8 mouse cellular contexts compared by ENCODE assay signal in the genomic region with DNA sequence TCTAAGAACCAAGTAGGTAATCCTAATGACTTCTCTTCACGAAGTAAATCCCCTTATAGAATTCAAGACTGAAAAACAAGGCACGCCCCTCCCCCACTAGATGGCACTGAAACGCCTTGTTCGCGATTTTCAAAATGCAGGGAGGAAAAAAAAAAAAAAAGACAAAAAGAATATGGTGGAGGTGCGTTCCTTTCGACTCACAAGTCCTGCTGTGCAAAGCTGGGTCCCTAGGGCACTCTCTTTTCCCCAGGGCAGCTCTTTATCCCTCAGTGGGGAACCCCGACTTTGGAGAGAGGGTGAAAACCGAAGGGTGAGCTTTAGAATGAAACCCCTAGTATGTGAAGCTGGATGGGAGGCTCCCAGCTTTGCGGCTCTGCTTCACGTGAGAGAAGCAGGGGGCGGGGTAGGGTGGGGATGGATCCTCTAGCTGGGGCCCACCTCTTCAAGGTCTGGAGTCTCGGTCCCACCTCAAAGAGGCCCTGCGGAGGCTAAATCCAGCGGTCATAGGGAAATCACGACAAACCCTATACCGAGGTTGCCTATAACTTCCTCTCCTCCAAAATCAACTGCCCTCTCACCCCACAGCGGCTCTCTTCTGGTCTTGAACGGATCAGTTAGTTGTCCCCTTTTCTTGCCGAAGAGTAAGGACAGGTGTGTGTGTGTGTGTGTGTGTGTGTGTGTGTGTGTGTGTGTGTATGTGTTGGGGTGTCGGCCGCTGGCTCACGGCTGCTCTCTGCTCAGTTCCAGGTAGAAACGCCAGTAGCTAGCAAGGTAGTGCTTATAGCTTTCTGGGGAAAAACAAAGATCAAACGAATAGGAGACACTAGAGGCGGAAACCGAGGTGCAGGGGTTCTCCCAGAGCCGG. TPM values are rescaled to one million over a fixed set of nuclear protein-coding genes. Genes with fewer than 3 reads are reported as not detected.
DNase-seq lines count a peak whose midpoint lies in the region; ATAC-seq lines count a peak whose summit lies in the region.

No protein-coding gene starts in this region.

- H3K4me3 ChIP-seq in heart, embryonic 12.5 days: peak overlapping the region; percentile 59
- H3K4me3 ChIP-seq in liver, embryonic 16.5 days (ENCODE audit: low read depth, low read length): no peak overlapping the region

- 2% methylated on average over 28 of the region's 28 CpGs for WGBS in heart, embryonic 12.5 days
- 2% methylated on average over 28 of the region's 28 CpGs for WGBS in liver, embryonic 16.5 days (ENCODE audit: insufficient replicate concordance)

- H3K9ac ChIP-seq in heart, embryonic 12.5 days: peak overlapping the region; percentile 54; the same call in 1 of the 2 replicates
- no peak overlapping the region for H3K9ac ChIP-seq in liver, embryonic 16.5 days (ENCODE audit: low read depth, low read length)

- DNase-seq in thymus, postnatal 4 days: peak; percentile 45
- no peak for DNase-seq in thymus, adult 18-20 months
- peak; percentile 78 to 81 for DNase-seq in cerebellum, postnatal 36 days
- DNase-seq in kidney, postnatal 4 days: peak; percentile 56 to 59
- peak; percentile 77 for DNase-seq in right cerebral cortex, postnatal 25 days
- DNase-seq in thymus, postnatal 10 days (ENCODE audit: low spot score in 2 of 2): no peak

- peak overlapping the region; percentile 98 for H3K4me2 ChIP-seq in heart, embryonic 12.5 days
- H3K4me2 ChIP-seq in liver, embryonic 16.5 days (ENCODE audit: low read depth, low read length): peak overlapping the region; percentile 8; the same call in 1 of the 2 replicates

- H3K36me3 ChIP-seq in heart, embryonic 12.5 days: no peaks in the 10 kb centered on the region
- H3K36me3 ChIP-seq in liver, embryonic 16.5 days (ENCODE audit: control insufficient read depth, insufficient read depth): no peaks in the 10 kb centered on the region

- no peak overlapping the region for H3K27ac ChIP-seq in heart, embryonic 12.5 days (ENCODE audit: poor library complexity, severe bottlenecking)
- no peak overlapping the region for H3K27ac ChIP-seq in liver, embryonic 16.5 days (ENCODE audit: low read length)

- no peaks in the 10 kb centered on the region for H3K9me3 ChIP-seq in heart, embryonic 12.5 days (replicated peaks)
- no peaks in the 10 kb centered on the region for H3K9me3 ChIP-seq in liver, embryonic 16.5 days (replicated peaks; ENCODE audit: control insufficient read depth, low read length)

- peaks cover 25% of the 10 kb centered on the region; the same call in 1 of the 2 replicates for H3K4me1 ChIP-seq in heart, embryonic 12.5 days (replicated peaks)
- H3K4me1 ChIP-seq in liver, embryonic 16.5 days (ENCODE audit: control insufficient read depth, low read depth, low read length): no peaks in the 10 kb centered on the region

- ATAC-seq in heart, embryonic 12.5 days (ENCODE audit: insufficient number of reproducible peaks, low FRiP score): no peak
- no peak for ATAC-seq in liver, embryonic 16.5 days (ENCODE audit: low read depth)

- H3K27me3 ChIP-seq in heart, embryonic 12.5 days (replicated peaks): peaks cover 74% of the 10 kb centered on the region
- peaks cover 55% of the 10 kb centered on the region for H3K27me3 ChIP-seq in liver, embryonic 16.5 days (ENCODE audit: control insufficient read depth, insufficient read depth, low read depth, low read length)

RNA-seq across cellular contexts. Expression of a gene that starts 2.6 kb away (rescaled TPM):
- 0.05 TPM in 2 replicates for polyA plus RNA-seq in heart, embryonic 12.5 days (2016; fragmentation: Nextera tagmentation; extraction: Ambion mirVana)
- polyA plus RNA-seq in liver, embryonic 16.5 days (2015; fragmentation: Nextera tagmentation; extraction: Ambion mirVana): not detected in 2 replicates

RNA-seq across cellular contexts. Expression of a gene that starts 59.7 kb away (rescaled TPM):
- polyA plus RNA-seq in heart, embryonic 12.5 days (2016; fragmentation: Nextera tagmentation; extraction: Ambion mirVana): 205 and 206 TPM in 2 replicates
- 53.8 and 62.2 TPM in 2 replicates for polyA plus RNA-seq in liver, embryonic 16.5 days (2015; fragmentation: Nextera tagmentation; extraction: Ambion mirVana)

Comparison
In these comparisons a context has a peak if more than half of its experiments do, and no peak if none do; other contexts are left out.
1. DNase-seq: peak in thymus, postnatal 4 days (single experiment), cerebellum, postnatal 36 days (2 of 2), kidney, postnatal 4 days (2 of 2) and right cerebral cortex, postnatal 25 days (single experiment); none in thymus, adult 18-20 months (0 of 2) and thymus, postnatal 10 days (0 of 2).